Mouse (Mus musculus): ENCODE results near the gene Leap2.
A peak's percentile ranks its signal among the peaks of the same experiment; 100 is the strongest.

Gene Leap2

DNA sequence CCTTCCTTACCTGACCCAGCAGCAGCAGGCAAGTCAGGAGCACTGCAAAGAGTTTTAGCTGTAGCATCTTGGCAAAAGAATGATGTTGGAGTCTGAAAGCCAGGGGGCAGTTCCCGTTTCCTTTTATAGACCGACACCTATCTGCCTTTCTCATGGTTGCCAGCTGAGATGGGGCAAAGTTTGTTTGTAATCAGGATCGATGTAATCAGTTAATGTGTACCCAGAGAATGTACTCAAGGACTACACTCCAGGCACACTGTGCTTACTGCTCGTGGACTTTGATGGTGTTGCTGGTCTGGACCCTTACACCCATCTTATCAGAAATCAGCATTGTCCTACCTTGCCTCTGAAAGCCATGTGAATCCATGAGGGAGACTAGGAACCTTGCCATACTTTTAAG is at the start of gene Leap2:
TSS of gene Leap2 (minus strand) at position 135 of the 400 bp plus-strand sequence.
- no peak for DNase-seq

- DNase-seq = no peak
Observed at GRCm38 (mm10) chr11:53472709-53473108, 49.7 kb upstream of the Leap2 start.

DNA sequence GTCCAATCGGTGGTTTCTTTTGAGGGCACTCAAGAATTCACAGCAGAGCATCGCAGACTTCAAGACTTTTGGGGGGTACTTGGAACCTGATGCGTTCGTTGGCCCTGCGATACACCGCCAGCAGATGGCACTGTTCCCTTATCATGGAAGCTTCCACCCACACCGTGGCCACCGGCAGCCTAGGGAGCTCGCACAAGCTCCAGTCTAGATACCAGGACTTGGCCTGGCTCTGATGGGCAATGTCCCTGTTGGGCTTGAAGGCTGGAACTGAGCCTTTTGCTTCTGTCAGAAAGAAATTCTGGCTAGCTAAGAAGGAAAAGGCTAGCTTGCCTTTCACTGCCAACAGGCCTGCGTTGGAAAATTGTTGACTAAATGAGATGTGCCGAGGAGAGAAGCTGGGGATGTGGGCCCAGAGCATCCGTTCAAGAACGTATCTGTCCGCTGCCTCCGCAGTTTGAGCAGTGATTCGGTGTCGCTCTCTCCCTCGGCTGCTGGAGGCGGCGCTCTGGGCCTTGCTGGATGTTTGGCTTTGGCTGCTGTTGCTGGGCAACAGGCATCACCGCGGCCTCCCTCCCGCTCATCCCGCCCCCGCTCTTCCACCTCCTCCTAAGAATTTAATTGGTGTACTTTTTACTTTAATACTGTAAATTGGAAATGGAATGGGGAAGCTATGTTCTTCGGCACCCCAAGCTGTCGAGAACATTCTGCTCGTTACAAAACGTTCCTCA is 47.2 kb upstream of the Leap2 start, which contains the start of gene Gm9837:
TSS of gene Gm9837 (minus strand) at position 512 of the 728 bp plus-strand sequence.
- peak; percentile 87 for DNase-seq

DNA sequence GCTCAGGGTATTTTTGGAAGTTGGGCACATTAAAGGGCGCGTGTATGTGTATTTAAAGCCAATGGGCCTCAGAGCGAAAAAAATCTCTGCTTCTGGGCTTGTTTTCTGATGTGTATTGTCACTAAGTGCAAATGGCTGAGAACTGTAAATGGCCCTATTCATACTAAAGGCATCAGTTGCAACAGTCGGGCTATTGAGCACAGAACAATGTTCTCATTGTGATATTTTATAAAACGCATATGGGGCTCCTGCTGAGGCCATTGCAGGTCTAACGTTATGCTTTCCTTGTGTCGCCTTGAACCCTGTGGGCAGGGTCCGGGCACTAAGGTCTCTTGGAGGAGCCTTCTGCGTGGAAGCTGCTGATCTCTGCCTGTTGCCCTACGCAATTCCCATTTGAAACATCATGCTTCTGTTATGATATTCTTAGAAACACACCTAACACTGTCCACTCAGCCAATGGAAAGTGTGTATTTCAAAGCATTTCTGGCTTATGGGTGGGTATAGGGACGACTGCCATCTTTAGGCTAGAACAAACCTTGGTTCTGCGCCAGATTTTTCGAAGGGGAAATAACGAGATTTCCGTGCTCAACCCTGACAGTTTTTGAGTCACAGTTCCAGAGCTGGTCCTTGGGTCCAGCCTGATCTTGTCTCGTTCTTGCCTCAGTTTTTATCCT is 46.5 kb upstream of the Leap2 start:
- DNase-seq = no peak

DNA sequence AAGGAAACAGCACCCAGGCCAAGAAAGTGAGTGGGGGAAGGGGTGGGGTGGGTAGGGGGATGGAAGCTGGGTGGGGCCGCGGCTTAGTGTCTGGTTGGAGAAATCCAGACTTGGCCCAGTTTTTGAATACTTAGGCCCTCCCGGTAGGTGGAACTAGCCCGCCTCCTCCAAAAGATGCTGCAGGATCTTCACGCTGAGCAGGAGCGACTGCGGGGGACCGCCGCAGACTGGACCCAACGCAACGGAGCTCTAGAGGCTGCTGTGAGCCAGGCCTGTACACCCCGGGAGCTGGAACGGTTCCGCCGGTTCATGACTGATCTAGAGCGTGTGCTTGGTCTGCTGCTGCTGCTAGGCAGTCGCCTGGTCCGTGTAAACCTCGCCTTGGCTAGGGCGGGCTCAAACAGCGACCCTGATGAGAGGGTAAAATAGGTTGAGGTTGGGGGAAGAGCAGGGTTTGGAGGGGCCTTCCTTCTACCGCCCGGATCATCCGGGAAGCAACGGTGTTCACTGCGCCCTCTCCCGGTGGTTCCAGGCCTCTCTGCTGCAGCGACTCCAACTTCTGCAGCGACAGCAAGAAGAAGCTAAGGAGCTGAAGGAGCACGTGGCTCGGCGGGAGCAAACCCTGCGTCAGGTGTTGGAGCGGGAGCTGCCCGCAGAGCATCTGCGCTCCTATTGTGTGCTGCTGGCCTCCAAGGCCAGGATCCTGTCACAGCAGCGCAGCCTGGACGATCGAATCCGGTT is 43.4 kb upstream of the Leap2 start:
- DNase-seq = peak; percentile 68

GRCm38 (mm10) chr11:53463551-53464424 is 40.8 kb upstream of the Leap2 start:
- no peak for DNase-seq

DNA sequence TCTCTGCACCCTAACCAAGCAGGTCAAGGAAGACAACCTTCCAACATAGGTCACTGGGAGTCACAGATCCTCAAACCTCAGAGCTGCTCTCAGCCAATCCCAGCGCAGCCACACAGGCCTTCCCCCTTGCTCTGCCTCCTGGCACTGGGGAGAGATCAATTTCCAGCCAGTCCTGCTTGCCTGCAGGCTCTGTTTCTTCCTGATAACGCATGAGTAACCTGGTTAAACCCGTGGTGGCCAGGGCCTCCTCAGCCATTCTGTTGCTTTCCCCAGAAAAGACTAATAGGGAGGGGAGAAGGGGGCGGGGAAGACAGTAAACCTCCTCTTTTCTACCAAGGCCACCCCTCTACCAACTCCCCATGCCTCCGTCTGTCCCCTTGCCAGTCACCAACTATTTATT is 38.8 kb upstream of the Leap2 start:
- DNase-seq = no peak

DNA sequence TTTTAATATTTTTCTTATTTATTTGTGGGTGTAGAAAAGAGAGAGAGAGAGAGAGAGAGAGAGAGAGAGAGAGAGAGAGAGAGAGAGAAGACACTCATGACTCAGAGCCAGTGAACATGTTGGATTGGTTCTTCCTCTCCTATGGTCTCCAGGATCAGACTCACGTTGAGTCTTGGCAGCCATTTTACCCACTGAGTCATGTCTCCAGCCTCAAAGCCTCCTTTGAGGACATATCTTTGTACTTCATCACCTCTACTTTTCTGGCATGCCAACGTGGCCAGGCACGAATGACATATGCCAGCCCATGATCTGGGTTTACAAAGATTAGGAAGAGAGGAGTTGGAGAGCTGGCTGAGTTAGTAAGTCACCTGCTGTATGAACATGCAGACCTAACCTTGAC is 37.2 kb upstream of the Leap2 start:
- no peak for DNase-seq

DNA sequence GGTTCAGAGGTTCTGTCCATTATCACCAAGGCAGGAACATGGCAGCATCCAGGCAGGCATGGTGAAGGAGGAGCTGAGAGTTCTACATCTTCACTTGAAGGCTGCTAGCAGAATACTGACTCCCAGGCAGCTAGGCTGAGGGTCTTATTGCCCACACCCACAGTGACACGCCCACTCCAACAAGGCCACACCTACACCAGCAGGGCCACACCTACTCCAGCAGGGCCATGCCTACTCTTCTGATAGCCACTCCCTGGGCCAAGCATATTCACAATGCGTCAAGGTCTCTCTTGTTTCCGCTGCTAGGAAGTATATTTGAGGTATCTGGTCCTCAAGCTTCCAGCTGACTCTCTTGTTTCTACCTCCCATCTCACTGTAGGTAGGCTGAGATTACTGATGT is 36.0 kb upstream of the Leap2 start:
- DNase-seq = no peak

GRCm38 (mm10) chr11:53457372-53457954 is 34.5 kb upstream of the Leap2 start:
- no peak for DNase-seq

DNA sequence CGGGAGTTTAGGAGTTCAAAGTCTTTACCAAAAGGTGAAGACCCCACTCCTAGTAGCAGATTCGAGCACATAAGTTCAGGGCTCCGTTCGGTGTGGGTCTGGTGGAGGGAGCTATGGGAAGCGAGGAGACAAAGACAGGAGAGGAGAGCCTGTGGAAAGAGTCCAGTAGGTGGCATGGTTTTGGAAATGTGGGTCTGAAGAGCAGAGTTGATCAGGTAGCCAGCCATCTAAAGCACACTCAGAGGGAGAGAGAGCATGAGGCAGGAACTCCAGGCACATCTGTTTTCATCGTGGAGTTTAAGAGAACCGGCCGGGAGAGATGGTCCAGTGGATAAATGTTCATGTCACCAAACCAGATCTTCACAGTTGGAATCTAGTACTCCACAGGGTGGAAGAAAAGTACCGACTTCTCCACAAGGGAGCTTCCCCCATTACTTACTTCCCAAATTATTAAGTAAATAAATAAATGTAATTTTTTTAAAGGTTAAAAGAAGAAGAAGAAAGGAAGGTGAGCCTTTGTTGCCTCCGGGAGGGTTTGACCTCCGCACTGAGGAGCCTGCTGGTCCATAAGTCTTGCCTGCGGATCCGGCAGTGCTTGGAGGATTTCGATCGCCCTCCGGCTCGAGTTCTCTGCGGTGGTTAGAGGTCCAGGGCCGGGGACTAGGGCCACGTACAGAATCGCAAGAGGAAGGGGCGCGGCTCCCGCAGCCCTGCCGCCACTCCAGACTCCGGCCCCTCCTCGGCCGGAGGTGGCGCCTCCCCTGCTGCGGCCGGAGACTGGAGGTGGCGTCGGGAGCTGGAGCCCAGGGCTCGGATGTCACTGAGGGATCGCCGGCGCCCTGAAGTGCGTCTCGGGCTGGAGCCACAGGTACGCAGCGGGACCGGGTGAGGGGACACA is 33.8 kb upstream of the Leap2 start, which contains the start of the genes Gm10447 and Shroom1:
TSS of gene Gm10447 (minus strand) at position 637 of the 898 bp plus-strand sequence.
TSS of gene Shroom1 (plus strand) at position 732 of the 898 bp plus-strand sequence.
- no peak for DNase-seq

- no peak for DNase-seq
Observed at GRCm38 (mm10) chr11:53453031-53453430, 30.1 kb upstream of the Leap2 start.

DNA sequence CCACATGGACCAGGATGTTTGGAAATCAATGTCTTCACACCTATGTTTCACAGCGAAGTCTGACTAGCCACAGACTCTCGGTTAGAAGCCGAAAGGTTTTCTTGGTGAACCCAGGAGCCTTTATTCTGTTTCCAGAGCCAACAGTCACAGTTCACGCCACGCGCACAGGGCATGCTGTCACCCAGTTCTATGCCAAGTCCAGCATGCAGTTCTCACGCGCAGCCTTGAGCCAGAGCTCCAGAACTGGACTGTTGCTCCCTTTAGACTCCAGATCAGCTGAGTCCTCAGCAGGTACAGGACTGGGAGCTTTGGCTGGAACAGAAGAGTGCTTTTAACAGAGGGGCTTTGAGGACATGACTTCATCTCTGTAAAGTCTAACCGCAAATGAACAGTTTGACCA is 29.4 kb upstream of the Leap2 start:
- DNase-seq = no peak

DNA sequence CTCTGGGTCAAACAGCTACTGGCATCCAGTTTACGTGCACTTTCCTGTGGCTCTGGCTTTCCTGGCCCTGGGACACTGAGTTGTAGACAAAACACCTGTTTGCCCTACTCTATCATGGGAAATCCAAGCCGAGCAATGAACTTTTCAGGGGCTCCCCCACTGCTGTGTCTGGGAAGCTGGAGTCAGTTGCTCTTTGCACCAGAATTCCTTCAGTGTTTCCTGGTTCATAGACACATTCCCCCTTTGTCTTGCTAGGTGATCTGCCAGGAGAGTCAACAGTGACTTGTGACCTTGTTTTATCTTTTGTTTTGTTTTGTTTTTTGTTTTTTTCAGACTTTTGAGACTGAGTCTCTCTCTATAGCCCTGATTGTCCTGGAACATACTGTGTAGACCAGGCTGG is 28.4 kb upstream of the Leap2 start:
- no peak for DNase-seq

DNA sequence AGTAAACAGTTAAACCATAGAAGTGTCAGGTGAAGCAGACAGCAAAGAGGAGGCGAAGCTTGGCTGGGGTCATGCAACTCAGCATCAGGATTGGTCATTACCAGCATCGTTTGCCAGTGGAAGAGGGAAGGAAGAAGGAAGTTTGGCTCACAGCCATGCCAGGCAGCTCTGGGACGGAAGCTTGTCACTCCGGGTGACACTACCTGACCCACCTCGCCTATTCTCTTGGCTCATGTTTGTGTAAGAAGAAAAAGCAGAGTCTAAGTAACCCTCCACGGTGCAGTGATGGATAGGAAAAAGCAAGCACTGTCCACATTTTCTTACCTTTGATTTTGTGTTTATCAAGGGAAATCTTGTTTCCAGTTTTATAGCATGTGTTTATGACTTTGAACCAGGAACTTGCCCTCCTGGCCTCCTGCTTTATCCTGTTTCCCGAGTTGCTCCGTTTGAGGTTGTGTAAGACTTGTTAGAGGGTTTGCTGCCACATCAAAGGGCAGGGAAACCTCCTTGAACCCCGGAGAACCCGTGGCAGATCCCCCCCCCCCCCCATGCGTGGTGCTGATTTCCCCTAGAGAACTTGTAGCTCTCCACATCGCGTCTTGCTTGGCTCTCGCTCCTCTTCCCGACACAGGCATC is 27.2 kb upstream of the Leap2 start:
- peak; percentile 48 for DNase-seq

DNA sequence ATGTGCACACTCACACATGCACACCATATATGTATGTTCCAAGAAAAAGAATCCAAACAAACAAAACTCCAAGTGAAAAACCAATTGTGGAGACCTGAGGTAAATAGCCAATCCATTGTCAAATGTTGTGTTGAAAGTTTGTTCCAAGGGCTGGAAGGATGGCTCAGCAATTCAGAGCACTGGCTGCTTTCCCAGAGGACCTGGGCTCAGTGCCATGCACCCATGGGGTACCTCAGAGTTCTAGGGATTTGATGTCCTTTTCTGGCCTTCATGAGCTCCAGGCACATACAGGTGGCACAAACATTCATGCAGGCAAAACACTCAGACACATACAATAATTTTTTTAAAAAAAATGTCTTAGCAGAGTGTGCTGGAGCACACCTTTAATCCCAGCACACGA is 25.6 kb upstream of the Leap2 start:
- no peak for DNase-seq

DNA sequence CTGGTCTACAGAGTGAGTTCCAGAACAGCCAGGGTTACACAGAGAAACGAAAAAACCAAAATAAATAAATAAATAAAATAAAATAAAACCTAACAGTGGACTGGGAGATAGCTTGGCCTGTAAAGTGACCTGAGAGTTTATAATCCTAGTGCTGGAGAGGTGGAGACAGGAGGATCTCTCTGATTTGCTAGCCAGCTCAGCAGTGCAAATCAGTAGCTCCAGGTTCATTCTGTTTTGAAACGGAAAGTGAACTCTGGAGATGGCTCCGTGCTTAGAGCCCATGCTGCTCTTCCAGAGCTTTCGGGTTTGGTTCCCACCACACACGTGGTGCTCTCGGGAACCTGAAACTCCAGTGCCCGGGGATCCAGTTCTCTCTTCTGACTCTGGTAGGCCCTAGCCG is 25.0 kb upstream of the Leap2 start:
- no peak for DNase-seq

DNA sequence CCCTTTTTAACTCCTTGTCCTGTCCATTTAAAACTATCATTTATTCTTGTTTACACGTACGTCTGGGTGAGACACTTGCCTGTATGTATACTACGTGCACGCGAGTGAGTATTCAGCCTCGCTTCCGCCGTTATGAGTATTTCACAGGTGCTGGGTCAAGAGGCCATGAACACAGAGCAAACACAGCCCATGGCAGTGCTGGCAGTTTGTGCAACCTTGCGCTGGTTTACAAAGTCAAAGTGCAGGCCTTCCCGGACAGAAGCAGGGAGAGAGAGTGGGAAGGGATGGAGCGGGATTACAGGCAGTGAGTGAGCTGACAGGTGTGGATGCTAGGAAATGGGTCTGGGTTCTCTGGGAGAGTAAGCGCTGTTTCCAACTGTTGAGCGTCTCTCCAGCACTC is 23.2 kb upstream of the Leap2 start:
- no peak for DNase-seq

GRCm38 (mm10) chr11:53445562-53445961 is 22.6 kb upstream of the Leap2 start:
- DNase-seq = no peak

DNA sequence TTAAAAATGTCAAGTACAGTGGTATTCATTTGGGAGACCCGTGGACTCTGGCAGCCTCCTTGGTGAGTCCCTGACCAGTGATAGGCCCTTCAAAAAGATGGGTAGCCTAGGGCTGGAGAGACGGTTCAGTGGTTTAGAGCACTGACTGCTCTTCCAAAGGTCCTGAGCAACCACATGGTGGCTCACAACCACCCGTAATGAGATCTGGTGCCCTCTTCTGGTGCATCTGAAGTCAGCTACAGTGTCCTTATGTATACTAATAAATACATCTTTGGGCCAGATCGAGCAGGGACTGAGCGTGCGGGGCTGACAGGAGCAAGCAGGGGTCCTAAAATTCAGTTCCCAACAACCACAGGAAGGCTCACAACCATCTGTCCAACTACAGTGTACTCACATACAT is 20.9 kb upstream of the Leap2 start:
- peak; percentile 63 for DNase-seq

- DNase-seq = peak; percentile 61
Observed at GRCm38 (mm10) chr11:53441921-53442320, 19.0 kb upstream of the Leap2 start.

All from thymus, postnatal 14 days (tissue).